Mouse (Mus musculus): Measurements from ENCODE around the gene Zc3hav1l. TPM values are rescaled to one million over a fixed set of nuclear protein-coding genes. Genes with fewer than 3 reads are reported as not detected.

Zc3hav1l gene
- polyA plus RNA-seq, 1 experiment = 2.3 TPM

Other genes with a start within 250 kb of the Zc3hav1l start
- 1.5 and 2.6 TPM in 2 replicates for gene Tmem213, start 190.0 kb downstream of the Zc3hav1l start, polyA plus RNA-seq (2012; rRNA removed)
- gene Atp6v0a4, start 174.7 kb downstream of the Zc3hav1l start, polyA plus RNA-seq (2012; rRNA removed) = 4.1 and 5.3 TPM in 2 replicates
- gene D630045J12Rik, start 45.2 kb downstream of the Zc3hav1l start, polyA plus RNA-seq (2012; rRNA removed) = 16.1 and 24.2 TPM in 2 replicates
- gene Zc3hav1, start 55.3 kb upstream of the Zc3hav1l start, polyA plus RNA-seq (2012; rRNA removed) = 23.3 and 26.6 TPM in 2 replicates
- 1.3 and 1.5 TPM in 2 replicates for gene Ttc26, start 82.2 kb upstream of the Zc3hav1l start, polyA plus RNA-seq (2012; rRNA removed)
- 9.3 TPM in 2 replicates for gene Ubn2, start 134.7 kb upstream of the Zc3hav1l start, polyA plus RNA-seq (2012; rRNA removed)
- 153 and 181 TPM in 2 replicates for gene Fmc1, start 234.2 kb upstream of the Zc3hav1l start, polyA plus RNA-seq (2012; rRNA removed)

All from gonadal fat pad, adult 2 months (tissue).